Mouse (Mus musculus) olfactory bulb, adult 2 months (tissue): ENCODE results near the gene Abca7. TPM values are rescaled to one million over a fixed set of nuclear protein-coding genes. Genes with fewer than 3 reads are reported as not detected.

Experiments used
- H3K27ac ChIP-seq: fragments of 200-500 bp; 2 replicates; pipeline ENCODE4 v1.5.1; 2012; ENCODE audit warnings: low read depth, low read length; ENCODE audit not compliant: insufficient read depth
- H3K4me1 ChIP-seq: fragments of 200-500 bp; 2 replicates; pipeline ENCODE4 v1.6.1; 2012; ENCODE audit warnings: low read length; ENCODE audit not compliant: control insufficient read depth, insufficient read depth
- H3K4me3 ChIP-seq: fragments of 200-500 bp; 2 replicates; pipeline ENCODE4 v1.5.1; 2012; ENCODE audit warnings: mild to moderate bottlenecking, low read depth, low read length, moderate library complexity; ENCODE audit not compliant: insufficient read depth
- CTCF ChIP-seq: fragments of 200-500 bp; IDR thresholded peaks from 2 replicates; pipeline ENCODE4 v1.5.1; 2012; ENCODE audit warnings: low read depth, mild to moderate bottlenecking, low read length, moderate library complexity; ENCODE audit not compliant: insufficient read depth
- POLR2A ChIP-seq: fragments of 200-500 bp; IDR thresholded peaks from 2 replicates; pipeline ENCODE4 v1.6.1; 2012; ENCODE audit warnings: mild to moderate bottlenecking, low read depth, low read length, moderate library complexity; ENCODE audit not compliant: insufficient read depth
- WGBS: fragments of 180-500 bp; shearing (Covaris S2); methylation state at CpG from one replicate; pipeline ENCODE4 v1.1.7; 2018; 5-methylcytosine and 5-hydroxymethylcytosine counted together
- polyA plus RNA-seq: library from polyadenylated mRNA; stranded (reverse); fragments of >200 nt; gene quantifications from 2 replicates; pipeline ENCODE4 v1.2.4, GENCODE M21; 2012; ENCODE audit warnings: low replicate concordance; ENCODE audit not compliant: missing spikeins, insufficient read depth, insufficient read length

The Abca7 gene
- polyA plus RNA-seq, 1 experiment = not detected

- H3K4me1 ChIP-seq = peaks cover 35% of the 10 kb centered on the region
- H3K4me3 ChIP-seq = no peak overlapping the region
- WGBS = 5% methylated on average over 11 of the region's 11 CpGs
- no peak overlapping the region for H3K27ac ChIP-seq
- TF ChIP-seq CTCF (peak; percentile 90), POLR2A (no peak)
These were observed 9.3 kb upstream of the Abca7 start for GRCm38 (mm10) chr10:79986963-79987362.

DNA sequence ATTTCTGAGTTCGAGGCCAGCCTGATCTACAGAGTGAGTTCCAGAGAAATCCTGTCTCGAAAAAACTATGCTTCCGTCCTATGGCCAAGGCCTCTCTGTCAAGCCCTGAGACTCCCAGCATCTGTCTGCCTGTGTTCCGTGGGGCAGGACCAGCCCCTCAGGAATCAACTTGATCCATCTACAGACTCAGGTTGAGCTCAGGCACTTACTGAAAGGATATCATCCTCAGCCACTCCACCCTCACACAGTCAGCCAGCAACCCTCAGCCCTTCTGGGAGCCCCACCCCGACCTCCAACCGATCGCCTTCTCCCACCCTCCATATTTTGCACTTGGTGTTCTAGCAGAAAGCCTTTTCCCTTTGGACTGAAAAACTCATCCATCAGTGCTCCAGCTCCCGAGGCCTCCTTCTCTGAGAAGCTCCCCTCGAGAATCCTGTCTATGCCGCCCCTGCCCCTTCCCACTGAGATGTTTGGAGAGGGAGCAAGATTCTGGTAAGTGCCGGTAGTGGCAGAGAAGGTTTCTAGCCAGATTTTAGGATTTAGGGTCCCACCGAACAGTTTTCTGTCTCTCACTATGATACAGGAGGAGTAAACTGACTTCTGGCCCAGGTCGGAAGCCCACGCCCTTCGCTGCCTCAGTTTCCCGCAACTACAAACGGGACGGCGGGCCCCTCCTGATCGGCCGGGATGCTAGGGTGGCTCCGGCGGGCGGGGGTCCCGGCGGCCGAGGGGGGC is 8.4 kb upstream of the Abca7 start:
- 19% methylated on average over 27 of the region's 27 CpGs for WGBS
- TF ChIP-seq CTCF = no peak
- TF ChIP-seq POLR2A = no peak
- Histone ChIP-seq H3K27ac (no peak overlapping the region), H3K4me1 (peaks cover 27% of the 10 kb centered on the region), H3K4me3 (peak overlapping the region; percentile 38)

- no peak within 1 kb of the TSS for H3K27ac ChIP-seq
- peak within 1 kb of the TSS; percentile 38 for H3K4me3 ChIP-seq
- peaks cover 20% of the 10 kb centered on the region for H3K4me1 ChIP-seq
- 2% methylated on average over 59 of the region's 59 CpGs for WGBS
- TF ChIP-seq CTCF (no peak), POLR2A (no peak)
These were observed 7.6 kb upstream of the Abca7 start, which contains the start of gene Cnn2 for GRCm38 (mm10) chr10:79988506-79989271. Cnn2 (plus strand) TSS chr10:79988584.

DNA sequence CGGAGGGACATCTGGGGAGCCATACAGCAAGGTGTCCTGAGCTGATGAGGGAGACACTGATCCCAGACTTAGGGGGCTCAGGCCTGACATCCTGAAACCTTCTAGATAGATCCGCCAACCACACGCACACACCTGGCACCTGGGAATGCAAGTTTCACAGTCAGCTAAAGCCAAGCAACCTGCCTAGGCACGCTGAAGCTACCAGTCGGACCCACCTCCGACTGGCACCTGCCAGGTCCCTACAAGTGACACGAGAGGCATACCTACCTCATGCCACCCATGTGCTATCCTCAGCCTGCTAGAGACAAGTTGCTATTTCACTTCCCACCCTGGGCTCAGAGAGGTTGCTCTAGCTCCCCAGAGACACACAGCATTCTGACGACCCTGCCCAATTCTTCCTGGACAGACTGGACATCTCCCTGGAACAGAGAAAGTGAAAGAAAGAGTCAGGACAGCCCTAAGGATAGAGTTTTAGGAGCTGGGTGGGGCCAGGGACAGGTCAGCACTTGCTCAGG is 7.0 kb upstream of the Abca7 start:
- Histone ChIP-seq H3K4me1 (peaks cover 20% of the 10 kb centered on the region), H3K27ac (no peak overlapping the region), H3K4me3 (peak overlapping the region; percentile 38; the same call in 1 of the 2 replicates)
- 39% methylated on average over 8 of the region's 8 CpGs for WGBS
- TF ChIP-seq CTCF = no peak

DNA sequence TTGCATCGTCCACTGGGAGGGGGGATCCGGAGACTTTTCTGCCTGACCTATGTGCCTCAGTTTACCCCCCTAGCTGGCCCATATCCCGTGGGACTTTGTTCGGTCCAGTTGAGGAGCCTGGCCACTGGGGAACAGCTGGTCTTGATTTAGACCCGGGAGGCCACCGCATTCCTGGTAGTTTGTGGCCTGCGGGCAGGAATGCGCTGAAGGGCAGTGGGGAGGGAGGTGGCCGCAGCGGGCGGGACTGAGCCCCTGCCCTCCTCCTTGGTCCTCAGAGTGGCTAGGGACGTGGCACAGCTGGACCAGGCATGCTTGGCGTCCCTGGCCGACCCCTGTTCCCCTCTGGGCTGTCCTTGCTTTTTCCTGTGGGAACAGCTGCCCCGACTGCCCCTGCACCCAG is 6.4 kb upstream of the Abca7 start:
- no peak for TF ChIP-seq POLR2A
- no peak for TF ChIP-seq CTCF
- Histone ChIP-seq H3K4me3 (no peak overlapping the region), H3K27ac (no peak overlapping the region), H3K4me1 (peaks cover 20% of the 10 kb centered on the region)
- 28% methylated on average over 15 of the region's 15 CpGs for WGBS

- no peak overlapping the region for H3K27ac ChIP-seq
- H3K4me1 ChIP-seq = peaks cover 21% of the 10 kb centered on the region
- no peak overlapping the region for H3K4me3 ChIP-seq
- WGBS = 59% methylated on average over 12 of the region's 12 CpGs
- TF ChIP-seq CTCF (no peak), POLR2A (no peak)
These were observed 5.2 kb upstream of the Abca7 start for GRCm38 (mm10) chr10:79991099-79991498.

DNA sequence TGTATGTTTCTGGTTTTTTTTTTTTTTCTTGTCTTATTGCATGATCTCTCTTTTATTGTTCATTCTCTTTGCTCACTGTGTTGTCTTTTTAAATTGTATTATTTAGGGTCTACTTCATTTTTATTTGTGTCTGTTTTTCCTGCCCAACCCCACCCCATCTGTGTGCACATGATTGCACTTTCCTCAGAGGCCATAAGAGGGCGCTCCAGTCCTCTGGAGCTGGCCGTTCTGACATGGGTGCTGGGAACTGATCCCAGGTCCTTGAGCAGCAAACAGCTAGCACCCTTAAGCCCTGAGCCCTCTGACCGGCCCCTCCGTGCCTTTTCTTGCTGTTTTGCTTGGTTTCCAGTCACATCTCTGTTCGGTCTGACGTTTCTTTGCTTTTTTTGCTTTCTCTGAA is 4.7 kb upstream of the Abca7 start:
- WGBS = 93% methylated on average over 6 of the region's 6 CpGs
- Histone ChIP-seq H3K4me3 (no peak overlapping the region), H3K4me1 (peaks cover 19% of the 10 kb centered on the region), H3K27ac (no peak overlapping the region)
- TF ChIP-seq CTCF (no peak), POLR2A (no peak)

- Histone ChIP-seq H3K4me1 (peaks cover 16% of the 10 kb centered on the region), H3K27ac (no peak overlapping the region), H3K4me3 (no peak overlapping the region)
- WGBS = 63% methylated on average over 16 of the region's 16 CpGs
- TF ChIP-seq POLR2A (no peak), CTCF (no peak)
These were observed 1.7 kb upstream of the Abca7 start for GRCm38 (mm10) chr10:79994397-79995115.
